Mouse (Mus musculus) lung, embryonic 15.5 days (tissue): ENCODE measurements around the gene Scn10a. TPM values are rescaled to one million over a fixed set of nuclear protein-coding genes. Genes with fewer than 3 reads are reported as not detected.
A peak's percentile ranks its signal among the peaks of the same experiment; 100 is the strongest.

Experiments
- ATAC-seq: fragments of 200-750 bp; cut with Nextera tagmentation; 2 replicates; pipeline ENCODE4 v1.8.0; 2017; ENCODE audit warnings: moderate number of reproducible peaks, borderline replicate concordance; ENCODE audit not compliant: low FRiP score, low TSS enrichment; ENCODE audit errors: extremely low read depth
- H3K27ac ChIP-seq: fragments of 300-500 bp; sonication (generic); 2 replicates; pipeline ENCODE4 v1.5.1; 2015; ENCODE audit warnings: moderate library complexity, mild to moderate bottlenecking, inconsistent platforms
- H3K27me3 ChIP-seq: fragments of 300-500 bp; sonication (generic); 2 replicates; pipeline ENCODE4 v1.6.1; 2015; ENCODE audit warnings: inconsistent platforms
- H3K36me3 ChIP-seq: fragments of 300-500 bp; sonication (generic); 2 replicates; pipeline ENCODE4 v1.6.1; 2015; ENCODE audit warnings: inconsistent platforms
- H3K4me1 ChIP-seq: fragments of 300-500 bp; sonication (generic); 2 replicates; pipeline ENCODE4 v1.6.1; 2015; ENCODE audit warnings: inconsistent platforms
- H3K4me2 ChIP-seq: fragments of 300-500 bp; sonication (generic); 2 replicates; pipeline ENCODE4 v1.6.1; 2015; ENCODE audit warnings: inconsistent platforms, mild to moderate bottlenecking, moderate library complexity
- H3K4me3 ChIP-seq: fragments of 300-500 bp; sonication (generic); 2 replicates; pipeline ENCODE4 v1.5.1; 2015; ENCODE audit warnings: mild to moderate bottlenecking, inconsistent platforms
- H3K9ac ChIP-seq: fragments of 300-500 bp; sonication (generic); 2 replicates; pipeline ENCODE4 v1.6.1; 2015; ENCODE audit warnings: inconsistent platforms
- H3K9me3 ChIP-seq: fragments of 300-500 bp; sonication (generic); 2 replicates; pipeline ENCODE4 v1.6.1; 2016; ENCODE audit warnings: inconsistent platforms
- WGBS: fragments of 180-500 bp; shearing (Covaris S2); methylation state at CpG from one replicate; pipeline ENCODE4 v1.1.7; 2015; 5-methylcytosine and 5-hydroxymethylcytosine counted together
- polyA plus RNA-seq: library from polyadenylated mRNA; unstranded; fragments of >200 nt; fragmentation: Nextera tagmentation; extraction: Ambion mirVana; gene quantifications from 2 replicates; pipeline ENCODE4 v1.2.1, GENCODE M21; 2015

Gene Scn10a
- 0.04 and 0.09 TPM in 2 replicates for polyA plus RNA-seq

GRCm38 (mm10) chr9:119719222-119719621, at the start of gene Scn10a:
Scn10a (minus strand) TSS chr9:119719322.
- no peaks in the 10 kb centered on the region for H3K27me3 ChIP-seq
- 74% methylated on average over 11 of the region's 11 CpGs for whole genome bisulfite sequencing
- H3K27ac ChIP-seq = no peak within 1 kb of the TSS
- no peaks in the 10 kb centered on the region for H3K4me1 ChIP-seq
- H3K9me3 ChIP-seq = no peaks in the 10 kb centered on the region
- H3K4me2 ChIP-seq = no peak within 1 kb of the TSS
- H3K4me3 ChIP-seq = no peak within 1 kb of the TSS
- no peak within 1 kb of the TSS for H3K9ac ChIP-seq
- H3K36me3 ChIP-seq = no peaks in the 10 kb centered on the region
- no peak for ATAC-seq

GRCm38 (mm10) chr9:119768585-119768984, 49.5 kb upstream of the Scn10a start:
- H3K36me3 ChIP-seq = no peaks in the 10 kb centered on the region
- H3K9ac ChIP-seq = no peak overlapping the region
- H3K4me3 ChIP-seq = no peak overlapping the region
- no peaks in the 10 kb centered on the region for H3K27me3 ChIP-seq
- no peak overlapping the region for H3K4me2 ChIP-seq
- no peaks in the 10 kb centered on the region for H3K9me3 ChIP-seq
- no peaks in the 10 kb centered on the region for H3K4me1 ChIP-seq
- H3K27ac ChIP-seq = no peak overlapping the region
- WGBS = 36% methylated on average over 7 of the region's 7 CpGs
- ATAC-seq = no peak

DNA sequence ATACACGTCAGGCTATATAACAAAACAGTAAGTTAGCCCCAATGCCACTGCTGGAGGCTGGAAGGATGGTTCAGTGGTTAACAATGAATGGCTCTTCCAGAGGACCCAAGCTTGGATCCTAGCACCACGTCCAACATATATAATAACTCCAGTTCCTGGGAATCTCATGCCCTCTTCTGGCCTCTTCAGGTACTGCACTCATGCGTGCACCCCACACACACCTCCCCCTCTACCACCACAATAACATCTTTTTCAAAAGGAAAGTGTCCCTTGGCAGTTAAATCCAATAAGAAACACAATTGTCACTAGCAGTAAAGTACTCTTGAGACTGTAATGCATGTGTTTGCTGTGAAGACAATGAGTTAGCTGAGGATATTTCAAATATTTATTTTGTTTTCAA, 41.1 kb upstream of the Scn10a start:
- no peak for ATAC-seq
- H3K4me2 ChIP-seq = no peak overlapping the region
- H3K27me3 ChIP-seq = no peaks in the 10 kb centered on the region
- 83% methylated on average over 3 of the region's 3 CpGs for WGBS
- H3K36me3 ChIP-seq = no peaks in the 10 kb centered on the region
- H3K9ac ChIP-seq = no peak overlapping the region
- no peak overlapping the region for H3K27ac ChIP-seq
- H3K4me1 ChIP-seq = no peaks in the 10 kb centered on the region
- no peaks in the 10 kb centered on the region for H3K9me3 ChIP-seq
- H3K4me3 ChIP-seq = no peak overlapping the region

- Histone ChIP-seq H3K27me3 (no peaks in the 10 kb centered on the region), H3K4me1 (no peaks in the 10 kb centered on the region), H3K4me2 (no peak overlapping the region), H3K9ac (no peak overlapping the region), H3K36me3 (no peaks in the 10 kb centered on the region), H3K4me3 (no peak overlapping the region), H3K9me3 (no peaks in the 10 kb centered on the region), H3K27ac (no peak overlapping the region)
- no peak for ATAC-seq
- WGBS = 74% methylated on average over 1 of the region's 1 CpGs
Observed at GRCm38 (mm10) chr9:119759457-119759856, 40.3 kb upstream of the Scn10a start.

DNA sequence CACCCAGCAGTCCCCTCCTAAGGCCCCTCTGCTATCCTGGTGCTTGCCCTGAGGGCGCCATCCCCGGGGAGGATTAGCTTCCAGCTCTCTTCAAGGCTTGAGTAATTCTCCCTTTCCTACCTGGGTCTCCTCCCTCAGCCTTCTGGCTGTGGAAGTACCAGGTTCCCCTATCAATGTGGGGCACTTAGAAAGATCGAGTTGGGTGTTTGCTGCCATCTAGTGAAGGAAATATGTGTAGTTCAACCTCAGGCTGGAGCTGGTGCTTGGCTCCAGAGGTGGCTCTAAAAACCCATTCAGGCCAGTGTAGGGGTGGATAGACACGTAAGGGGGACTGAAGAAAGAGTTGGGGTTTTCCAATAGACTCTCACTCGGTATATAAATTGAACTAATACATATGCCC, 32.4 kb upstream of the Scn10a start:
- Histone ChIP-seq H3K4me3 (no peak overlapping the region), H3K27me3 (no peaks in the 10 kb centered on the region), H3K36me3 (no peaks in the 10 kb centered on the region), H3K9me3 (no peaks in the 10 kb centered on the region), H3K9ac (no peak overlapping the region), H3K4me2 (no peak overlapping the region), H3K4me1 (peaks cover 4% of the 10 kb centered on the region; the same call in 1 of the 2 replicates), H3K27ac (no peak overlapping the region)
- ATAC-seq = no peak
- WGBS = 13% methylated on average over 5 of the region's 5 CpGs

GRCm38 (mm10) chr9:119749112-119749511, 30.0 kb upstream of the Scn10a start:
- H3K4me1 ChIP-seq = peaks cover 4% of the 10 kb centered on the region; the same call in 1 of the 2 replicates
- WGBS = 37% methylated on average over 9 of the region's 9 CpGs
- no peak overlapping the region for H3K4me3 ChIP-seq
- H3K27me3 ChIP-seq = no peaks in the 10 kb centered on the region
- peak; percentile 59; the same call in 1 of the 2 replicates for ATAC-seq
- no peaks in the 10 kb centered on the region for H3K9me3 ChIP-seq
- 0 out of 2 replicates have a peak overlapping the region, but pooled peaks have one; percentile 16 for H3K4me2 ChIP-seq
- H3K9ac ChIP-seq = no peak overlapping the region
- H3K27ac ChIP-seq = peak overlapping the region; percentile 44; the same call in 1 of the 2 replicates
- H3K36me3 ChIP-seq = no peaks in the 10 kb centered on the region

- 80% methylated on average over 4 of the region's 4 CpGs for WGBS
Observed at GRCm38 (mm10) chr9:119743900-119744299, 24.8 kb upstream of the Scn10a start.

GRCm38 (mm10) chr9:119743312-119743711, 24.2 kb upstream of the Scn10a start:
- H3K4me2 ChIP-seq = no peak overlapping the region
- no peaks in the 10 kb centered on the region for H3K36me3 ChIP-seq
- WGBS = 71% methylated on average over 3 of the region's 3 CpGs
- no peak for ATAC-seq
- no peaks in the 10 kb centered on the region for H3K27me3 ChIP-seq
- H3K9me3 ChIP-seq = no peaks in the 10 kb centered on the region
- 0 out of 2 replicates have a peak, but pooled peaks cover 3% of the 10 kb centered on the region for H3K4me1 ChIP-seq
- H3K9ac ChIP-seq = no peak overlapping the region
- H3K27ac ChIP-seq = no peak overlapping the region
- H3K4me3 ChIP-seq = no peak overlapping the region

More at GRCm38 (mm10) chr9:119743900-119744299, 24.8 kb upstream of the Scn10a start:
- H3K27ac ChIP-seq = no peak overlapping the region
- no peaks in the 10 kb centered on the region for H3K36me3 ChIP-seq
- no peak overlapping the region for H3K9ac ChIP-seq
- ATAC-seq = no peak
- H3K27me3 ChIP-seq = no peaks in the 10 kb centered on the region
- H3K4me2 ChIP-seq = no peak overlapping the region
- H3K4me1 ChIP-seq = peaks cover 3% of the 10 kb centered on the region; the same call in 1 of the 2 replicates
- H3K9me3 ChIP-seq = no peaks in the 10 kb centered on the region
- no peak overlapping the region for H3K4me3 ChIP-seq

GRCm38 (mm10) chr9:119741101-119741786, 22.1 kb upstream of the Scn10a start:
- H3K27me3 ChIP-seq = no peaks in the 10 kb centered on the region
- H3K9me3 ChIP-seq = no peaks in the 10 kb centered on the region
- no peaks in the 10 kb centered on the region for H3K36me3 ChIP-seq
- 0 out of 2 replicates have a peak, but pooled peaks cover 3% of the 10 kb centered on the region for H3K4me1 ChIP-seq
- H3K4me2 ChIP-seq = no peak overlapping the region
- no peak overlapping the region for H3K27ac ChIP-seq
- no peak overlapping the region for H3K9ac ChIP-seq
- ATAC-seq = no peak
- WGBS = 19% methylated on average over 5 of the region's 5 CpGs
- no peak overlapping the region for H3K4me3 ChIP-seq

DNA sequence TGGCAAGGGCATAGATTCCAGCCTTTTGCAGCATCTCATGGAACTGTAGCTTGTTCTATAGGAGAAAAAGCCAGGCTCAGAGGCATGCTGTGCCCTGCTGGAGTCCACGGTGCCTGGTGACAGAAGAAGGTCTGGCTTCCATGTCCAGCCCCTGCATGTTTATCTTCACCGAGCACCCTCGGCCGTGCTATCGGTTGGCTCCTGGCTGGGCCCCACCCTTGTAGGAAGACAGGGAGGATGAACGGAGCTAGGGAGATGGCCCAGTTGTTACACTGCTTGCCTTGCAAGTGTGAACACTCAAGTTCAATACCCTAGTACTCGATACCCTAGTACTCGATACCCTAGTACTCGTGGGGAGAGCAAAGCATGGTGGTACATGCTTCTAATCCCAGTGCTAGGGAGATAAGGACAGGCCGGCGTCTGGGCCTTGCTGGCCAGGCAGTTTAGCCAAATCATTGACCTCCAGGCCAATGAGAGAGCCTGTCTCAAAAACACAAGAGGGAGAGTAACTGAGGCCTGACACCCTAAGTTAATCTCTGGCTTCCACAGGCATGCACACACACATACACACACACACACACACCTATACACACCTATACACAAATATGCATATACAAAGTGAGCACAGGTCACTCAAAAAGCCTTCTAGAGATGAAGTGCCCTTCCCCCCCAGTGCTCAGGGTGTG, 9.4 kb upstream of the Scn10a start:
- Histone ChIP-seq H3K4me3 (no peak overlapping the region), H3K36me3 (no peaks in the 10 kb centered on the region), H3K4me2 (no peak overlapping the region), H3K4me1 (no peaks in the 10 kb centered on the region), H3K27me3 (no peaks in the 10 kb centered on the region), H3K9ac (no peak overlapping the region), H3K9me3 (no peaks in the 10 kb centered on the region), H3K27ac (no peak overlapping the region)
- WGBS = 68% methylated on average over 11 of the region's 11 CpGs
- no peak for ATAC-seq

- Histone ChIP-seq H3K36me3 (no peaks in the 10 kb centered on the region), H3K4me1 (no peaks in the 10 kb centered on the region), H3K27me3 (no peaks in the 10 kb centered on the region), H3K27ac (no peak overlapping the region), H3K9ac (no peak overlapping the region), H3K9me3 (no peaks in the 10 kb centered on the region), H3K4me3 (no peak overlapping the region), H3K4me2 (no peak overlapping the region)
- WGBS = 82% methylated on average over 4 of the region's 4 CpGs
- ATAC-seq = no peak
Observed at GRCm38 (mm10) chr9:119726990-119727389, 7.9 kb upstream of the Scn10a start.

DNA sequence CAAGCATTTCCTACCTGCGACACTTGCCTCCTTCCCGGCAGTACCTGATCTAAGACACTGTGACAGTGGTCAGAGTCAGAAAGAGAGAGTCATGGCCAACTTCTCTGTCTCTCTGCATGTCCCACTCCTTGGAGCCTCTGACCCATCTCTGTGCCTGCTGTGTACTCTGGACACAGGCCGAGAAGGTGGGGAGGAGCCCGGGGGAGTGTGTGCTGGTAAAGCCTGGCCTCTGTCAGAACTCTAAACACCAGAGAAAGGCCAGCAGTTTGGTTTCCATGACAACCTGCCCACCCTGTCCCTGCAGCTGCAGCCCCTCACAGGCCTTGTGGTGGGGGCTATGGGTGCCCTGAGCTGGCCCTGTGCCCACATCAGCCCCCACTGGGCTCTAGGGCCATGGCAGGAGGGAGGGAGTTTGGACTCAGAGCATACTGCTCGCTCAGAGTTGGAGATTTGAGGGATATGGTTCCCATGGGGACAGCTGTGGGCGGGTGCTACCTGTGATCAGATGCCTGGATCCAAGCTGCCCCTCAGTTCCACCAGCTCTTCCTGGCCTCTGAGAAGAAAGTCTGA, 6.3 kb upstream of the Scn10a start:
- no peak for ATAC-seq
- no peaks in the 10 kb centered on the region for H3K36me3 ChIP-seq
- no peak overlapping the region for H3K9ac ChIP-seq
- 60% methylated on average over 6 of the region's 6 CpGs for WGBS
- no peaks in the 10 kb centered on the region for H3K9me3 ChIP-seq
- H3K4me3 ChIP-seq = no peak overlapping the region
- H3K4me2 ChIP-seq = no peak overlapping the region
- H3K4me1 ChIP-seq = no peaks in the 10 kb centered on the region
- no peak overlapping the region for H3K27ac ChIP-seq
- no peaks in the 10 kb centered on the region for H3K27me3 ChIP-seq
